Mouse (Mus musculus) heart, embryonic 16.5 days (tissue): ENCODE results near the gene Pcgf5. TPM values are rescaled to one million over a fixed set of nuclear protein-coding genes. Genes with fewer than 3 reads are reported as not detected.

Experiments used
- ATAC-seq: fragments of 200-750 bp; cut with Nextera tagmentation; replicated peaks from 2 replicates; pipeline ENCODE4 v1.8.0; 2017; ENCODE audit warnings: moderate number of reproducible peaks; ENCODE audit not compliant: insufficient read depth, low FRiP score; ENCODE audit errors: extremely low read depth
- H3K27ac ChIP-seq: fragments of 300-500 bp; sonication (generic); 2 replicates; pipeline ENCODE4 v1.5.1; 2014; ENCODE audit warnings: mild to moderate bottlenecking, low read length, control low read depth, moderate library complexity
- H3K27me3 ChIP-seq: fragments of 300-500 bp; sonication (generic); 2 replicates; pipeline ENCODE4 v1.6.1; 2014; ENCODE audit warnings: low read length, mixed read lengths; ENCODE audit not compliant: control insufficient read depth, insufficient read depth
- H3K36me3 ChIP-seq: fragments of 300-500 bp; sonication (generic); 2 replicates; pipeline ENCODE4 v1.6.1; 2014; ENCODE audit not compliant: control insufficient read depth, insufficient read depth
- H3K4me1 ChIP-seq: fragments of 300-500 bp; sonication (generic); 2 replicates; pipeline ENCODE4 v1.6.1; 2014; ENCODE audit warnings: low read length, mixed read lengths; ENCODE audit not compliant: control insufficient read depth, insufficient read depth
- H3K4me2 ChIP-seq: fragments of 300-500 bp; sonication (generic); 2 replicates; pipeline ENCODE4 v1.6.1; 2014; ENCODE audit warnings: low read depth, mild to moderate bottlenecking, control low read depth, low read length
- H3K4me3 ChIP-seq: fragments of 300-500 bp; sonication (generic); 2 replicates; pipeline ENCODE4 v1.5.1; 2014; ENCODE audit warnings: mild to moderate bottlenecking, control low read depth, low read length
- H3K9ac ChIP-seq: fragments of 300-500 bp; sonication (generic); 2 replicates; pipeline ENCODE4 v1.6.1; 2014; ENCODE audit warnings: low read length, control low read depth
- H3K9me3 ChIP-seq: fragments of 300-500 bp; sonication (generic); replicated peaks from 2 replicates; pipeline ENCODE4 v1.6.1; 2016; ENCODE audit warnings: low read length; ENCODE audit not compliant: control insufficient read depth
- WGBS: fragments of 180-500 bp; shearing (Covaris S2); extraction: QIAGEN DNeasy Blood & Tissue Kit; methylation state at CpG from one replicate; pipeline ENCODE4 v1.1.7; 2014; 5-methylcytosine and 5-hydroxymethylcytosine counted together
- polyA plus RNA-seq: library from polyadenylated mRNA; unstranded; fragments of >200 nt; fragmentation: Nextera tagmentation; extraction: Ambion mirVana; gene quantifications from 2 replicates; pipeline ENCODE4 v1.2.1, GENCODE M21; 2015

Pcgf5 gene
- 60.5 and 72.4 TPM in 2 replicates for polyA plus RNA-seq

- peak within 1 kb of the TSS; percentile 94 for H3K4me3 ChIP-seq
- H3K4me2 ChIP-seq, result peak within 1 kb of the TSS; percentile 96
- under 1% methylated on average over 70 of the region's 92 CpGs for WGBS
- no peaks in the 10 kb centered on the region for H3K9me3 ChIP-seq
- H3K36me3 ChIP-seq, result no peaks in the 10 kb centered on the region
- peaks cover 8% of the 10 kb centered on the region for H3K27me3 ChIP-seq
- ATAC-seq, result peak; percentile 86
- H3K27ac ChIP-seq, result peak within 1 kb of the TSS; percentile 92
- peak within 1 kb of the TSS; percentile 92 for H3K9ac ChIP-seq
- H3K4me1 ChIP-seq, result peaks cover 6% of the 10 kb centered on the region
These were observed at the start of gene Pcgf5 for GRCm38 (mm10) chr19:36348161-36348800. TSS of gene Pcgf5 (plus strand) at chr19:36348309.

- H3K9ac ChIP-seq, result no peak overlapping the region
- H3K27ac ChIP-seq, result no peak overlapping the region
- no peaks in the 10 kb centered on the region for H3K27me3 ChIP-seq
- no peak overlapping the region for H3K4me3 ChIP-seq
- H3K36me3 ChIP-seq, result no peaks in the 10 kb centered on the region
- H3K9me3 ChIP-seq, result no peaks in the 10 kb centered on the region
- no peak for ATAC-seq
- no peaks in the 10 kb centered on the region for H3K4me1 ChIP-seq
- WGBS, result 64% methylated on average over 5 of the region's 5 CpGs
- H3K4me2 ChIP-seq, result no peak overlapping the region
These were observed 42.6 kb upstream of the Pcgf5 start for GRCm38 (mm10) chr19:36305542-36305941.

DNA sequence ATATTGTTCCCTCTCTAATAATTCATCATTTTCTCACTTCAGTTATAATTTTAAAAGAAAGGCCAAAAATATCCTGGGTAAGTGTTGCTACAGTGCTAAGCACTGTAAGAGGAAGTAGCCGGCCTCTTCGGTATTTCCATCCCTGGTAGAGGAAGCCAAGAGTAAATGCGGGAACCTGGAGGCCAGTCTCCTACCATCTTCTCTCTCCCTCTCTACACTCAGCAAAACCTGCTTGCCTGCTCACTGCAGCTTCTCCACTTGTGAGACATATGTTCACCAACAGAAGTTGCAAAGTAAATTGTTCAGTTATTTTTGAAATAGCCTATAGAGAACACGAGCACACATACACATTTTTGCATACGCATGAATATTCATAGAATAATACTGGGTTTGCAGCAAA is 34.1 kb upstream of the Pcgf5 start:
- no peak overlapping the region for H3K27ac ChIP-seq
- WGBS, result 80% methylated on average over 5 of the region's 5 CpGs

DNA sequence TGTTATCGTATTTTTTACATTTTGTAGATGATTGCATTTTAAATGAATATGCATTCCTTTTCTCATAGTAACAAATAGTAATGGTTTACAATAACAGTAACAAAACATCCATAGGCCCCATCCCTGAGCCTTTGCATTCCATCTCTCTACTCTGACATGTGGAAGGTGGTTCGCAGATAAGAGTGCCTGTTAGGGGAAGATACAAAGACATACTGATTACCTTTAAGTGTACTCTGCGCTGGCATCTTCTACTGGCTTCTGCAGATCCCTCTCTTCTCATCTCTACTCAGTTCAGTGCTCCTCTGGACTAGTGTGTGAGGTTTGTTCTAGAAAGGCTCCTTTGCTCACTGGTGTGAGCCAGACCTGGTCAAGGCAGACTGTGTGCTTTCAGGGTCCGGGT is 28.4 kb upstream of the Pcgf5 start:
- WGBS, result 63% methylated on average over 4 of the region's 4 CpGs
- ATAC-seq, result no peak
- H3K9ac ChIP-seq, result no peak overlapping the region

More for the DNA sequence above, 34.1 kb upstream of the Pcgf5 start:
- H3K36me3 ChIP-seq, result no peaks in the 10 kb centered on the region
- no peaks in the 10 kb centered on the region for H3K27me3 ChIP-seq
- H3K9me3 ChIP-seq, result no peaks in the 10 kb centered on the region
- no peak overlapping the region for H3K4me2 ChIP-seq
- no peak for ATAC-seq
- no peaks in the 10 kb centered on the region for H3K4me1 ChIP-seq
- no peak overlapping the region for H3K4me3 ChIP-seq
- no peak overlapping the region for H3K9ac ChIP-seq

GRCm38 (mm10) chr19:36321066-36321465 is 27.0 kb upstream of the Pcgf5 start:
- no peaks in the 10 kb centered on the region for H3K27me3 ChIP-seq
- no peaks in the 10 kb centered on the region for H3K4me1 ChIP-seq
- H3K9me3 ChIP-seq, result no peaks in the 10 kb centered on the region
- H3K36me3 ChIP-seq, result no peaks in the 10 kb centered on the region
- ATAC-seq, result no peak
- no peak overlapping the region for H3K4me2 ChIP-seq
- H3K27ac ChIP-seq, result no peak overlapping the region
- 76% methylated on average over 3 of the region's 3 CpGs for WGBS
- H3K9ac ChIP-seq, result no peak overlapping the region
- H3K4me3 ChIP-seq, result no peak overlapping the region

More for the DNA sequence above, 28.4 kb upstream of the Pcgf5 start:
- Histone ChIP-seq H3K9me3 (no peaks in the 10 kb centered on the region), H3K27ac (no peak overlapping the region), H3K27me3 (no peaks in the 10 kb centered on the region), H3K4me1 (no peaks in the 10 kb centered on the region), H3K36me3 (no peaks in the 10 kb centered on the region), H3K4me2 (no peak overlapping the region), H3K4me3 (no peak overlapping the region)

- H3K9me3 ChIP-seq, result no peaks in the 10 kb centered on the region
- H3K4me1 ChIP-seq, result no peaks in the 10 kb centered on the region
- no peak overlapping the region for H3K4me3 ChIP-seq
- H3K27ac ChIP-seq, result no peak overlapping the region
- no peak overlapping the region for H3K9ac ChIP-seq
- no peak overlapping the region for H3K4me2 ChIP-seq
- no peak for ATAC-seq
- no peaks in the 10 kb centered on the region for H3K27me3 ChIP-seq
- 38% methylated on average over 2 of the region's 2 CpGs for WGBS
- no peaks in the 10 kb centered on the region for H3K36me3 ChIP-seq
These were observed 24.8 kb upstream of the Pcgf5 start for GRCm38 (mm10) chr19:36323326-36323725.

GRCm38 (mm10) chr19:36328678-36329077 is 19.4 kb upstream of the Pcgf5 start:
- Histone ChIP-seq H3K4me2 (no peak overlapping the region), H3K27ac (no peak overlapping the region), H3K27me3 (no peaks in the 10 kb centered on the region), H3K36me3 (no peaks in the 10 kb centered on the region), H3K4me3 (no peak overlapping the region), H3K4me1 (no peaks in the 10 kb centered on the region), H3K9me3 (no peaks in the 10 kb centered on the region), H3K9ac (no peak overlapping the region)
- ATAC-seq, result no peak
- WGBS, result 30% methylated on average over 5 of the region's 5 CpGs

GRCm38 (mm10) chr19:36347376-36347775 is 733 bp upstream of the Pcgf5 start:
- WGBS, result 21% methylated on average over 6 of the region's 6 CpGs
- Histone ChIP-seq H3K9ac (peak overlapping the region; percentile 92), H3K4me2 (peak overlapping the region; percentile 96)

DNA sequence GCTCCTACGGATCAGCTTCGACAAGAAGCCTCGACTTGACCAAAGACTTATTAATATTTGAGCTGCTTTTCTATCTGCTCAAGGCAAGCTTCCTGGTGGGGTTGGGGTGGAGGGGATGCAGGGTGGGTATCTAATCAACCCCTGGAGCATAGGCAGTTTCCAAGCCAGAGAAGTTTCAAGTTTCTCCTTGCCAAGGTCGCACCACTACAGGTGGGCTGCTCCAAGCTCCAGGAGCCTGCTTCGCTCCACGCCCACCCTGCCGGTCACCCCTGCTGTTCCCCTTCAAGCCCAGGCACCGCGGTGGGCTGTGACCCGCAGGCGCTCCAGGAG is 313 bp upstream of the Pcgf5 start:
- peak overlapping the region; percentile 94 for H3K4me3 ChIP-seq
- peak overlapping the region; percentile 92 for H3K9ac ChIP-seq
- no peaks in the 10 kb centered on the region for H3K9me3 ChIP-seq
- peaks cover 6% of the 10 kb centered on the region for H3K4me1 ChIP-seq
- peaks cover 8% of the 10 kb centered on the region for H3K27me3 ChIP-seq
- no peaks in the 10 kb centered on the region for H3K36me3 ChIP-seq
- peak overlapping the region; percentile 96 for H3K4me2 ChIP-seq
- H3K27ac ChIP-seq, result peak overlapping the region; percentile 92
- no peak for ATAC-seq
- WGBS, result 2% methylated on average over 11 of the region's 11 CpGs

More at GRCm38 (mm10) chr19:36347376-36347775, 733 bp upstream of the Pcgf5 start:
- Histone ChIP-seq H3K27ac (peak overlapping the region; percentile 92), H3K27me3 (peaks cover 8% of the 10 kb centered on the region), H3K4me1 (peaks cover 6% of the 10 kb centered on the region), H3K4me3 (peak overlapping the region; percentile 94), H3K9me3 (no peaks in the 10 kb centered on the region), H3K36me3 (no peaks in the 10 kb centered on the region)
- no peak for ATAC-seq
